Comparison of ENCODE assay signal across 8 mouse cellular contexts in genomic region chr11:115219263-115219662, GRCm38 (mm10). TPM values are rescaled to one million over a fixed set of nuclear protein-coding genes. Genes with fewer than 3 reads are reported as not detected.
DNase-seq lines count a peak whose midpoint lies in the region; ATAC-seq and TF ChIP-seq lines count a peak whose summit lies in the region.
"Had no signal": no experiment of that assay in that cellular context is flagged by ENCODE, and none has a peak within 500 bp of the region (broad histone marks: within the 10 kb centered on the region; RNA-seq: fewer than 3 reads in every experiment).

No protein-coding gene starts in this region.

- H3K4me1 ChIP-seq in liver, embryonic 15.5 days (replicated peaks), result peaks cover 33% of the 10 kb centered on the region
- peaks cover 33% of the 10 kb centered on the region for H3K4me1 ChIP-seq in liver, embryonic 11.5 days (replicated peaks; ENCODE audit: control insufficient read depth, insufficient read depth, low read length)
- H3K4me1 ChIP-seq in stomach, postnatal 0 days (replicated peaks; ENCODE audit: control insufficient read depth, insufficient read depth), result peaks cover 3% of the 10 kb centered on the region
- no peaks in the 10 kb centered on the region for H3K4me1 ChIP-seq in hindbrain, embryonic 11.5 days (replicated peaks; ENCODE audit: control insufficient read depth, insufficient read depth, low read length)

- TF ChIP-seq CTCF in stomach, postnatal 0 days (IDR thresholded peaks at IDR 0.05; ENCODE audit: low read depth), result no peak

- H3K27me3 ChIP-seq in liver, embryonic 15.5 days, result no peaks in the 10 kb centered on the region
- no peaks in the 10 kb centered on the region for H3K27me3 ChIP-seq in liver, embryonic 11.5 days (replicated peaks; ENCODE audit: control insufficient read depth, insufficient read depth, low read length)
- no peaks in the 10 kb centered on the region for H3K27me3 ChIP-seq in stomach, postnatal 0 days (ENCODE audit: control insufficient read depth, insufficient read depth, low read length)
- H3K27me3 ChIP-seq in hindbrain, embryonic 11.5 days (ENCODE audit: control insufficient read depth, insufficient read depth, low read length), result no peaks in the 10 kb centered on the region
- H3K27me3 ChIP-seq: embryonic facial prominence, embryonic 13.5 days had no signal

- ATAC-seq in liver, embryonic 15.5 days (ENCODE audit: insufficient read depth), result peak; percentile 36; the same call in 1 of the 2 replicates
- ATAC-seq in liver, embryonic 11.5 days (replicated peaks; ENCODE audit: low FRiP score), result no peak
- ATAC-seq in stomach, postnatal 0 days (ENCODE audit: low FRiP score, low TSS enrichment), result peak; percentile 76
- ATAC-seq in hindbrain, embryonic 11.5 days (ENCODE audit: low FRiP score), result no peak

- H3K36me3 ChIP-seq in liver, embryonic 15.5 days (replicated peaks), result no peaks in the 10 kb centered on the region
- H3K36me3 ChIP-seq in liver, embryonic 11.5 days (ENCODE audit: control insufficient read depth, insufficient read depth, low read length), result no peaks in the 10 kb centered on the region
- no peaks in the 10 kb centered on the region for H3K36me3 ChIP-seq in stomach, postnatal 0 days (ENCODE audit: control insufficient read depth, insufficient read depth, low read length)
- no peaks in the 10 kb centered on the region for H3K36me3 ChIP-seq in hindbrain, embryonic 11.5 days (ENCODE audit: control insufficient read depth, insufficient read depth, low read length)
- H3K36me3 ChIP-seq: embryonic facial prominence, embryonic 13.5 days had no signal

- no peaks in the 10 kb centered on the region for H3K9me3 ChIP-seq in liver, embryonic 15.5 days (replicated peaks)
- H3K9me3 ChIP-seq in liver, embryonic 11.5 days (ENCODE audit: control insufficient read depth, low read length), result no peaks in the 10 kb centered on the region
- H3K9me3 ChIP-seq in stomach, postnatal 0 days (ENCODE audit: control insufficient read depth, low read length), result no peaks in the 10 kb centered on the region
- H3K9me3 ChIP-seq in hindbrain, embryonic 11.5 days (ENCODE audit: control insufficient read depth, low read length), result no peaks in the 10 kb centered on the region
- H3K9me3 ChIP-seq: embryonic facial prominence, embryonic 13.5 days had no signal

- H3K9ac ChIP-seq in liver, embryonic 15.5 days, result no peak overlapping the region
- H3K9ac ChIP-seq in liver, embryonic 11.5 days (ENCODE audit: low read depth, low read length), result no peak overlapping the region
- no peak overlapping the region for H3K9ac ChIP-seq in stomach, postnatal 0 days (ENCODE audit: low read length)
- H3K9ac ChIP-seq in hindbrain, embryonic 11.5 days (ENCODE audit: low read depth, low read length), result no peak overlapping the region
- H3K9ac ChIP-seq: embryonic facial prominence, embryonic 13.5 days had no signal

- H3K4me3 ChIP-seq in liver, embryonic 15.5 days (replicated peaks), result no peak overlapping the region
- no peak overlapping the region for H3K4me3 ChIP-seq in liver, embryonic 11.5 days (ENCODE audit: low read depth, low read length)
- H3K4me3 ChIP-seq in stomach, postnatal 0 days (ENCODE audit: low read depth, low read length), result no peak overlapping the region
- no peak overlapping the region for H3K4me3 ChIP-seq in hindbrain, embryonic 11.5 days (ENCODE audit: low read depth, low read length)
- H3K4me3 ChIP-seq: embryonic facial prominence, embryonic 13.5 days had no signal

- H3K27ac ChIP-seq in liver, embryonic 15.5 days (replicated peaks), result peak overlapping the region; percentile 19; the same call in 1 of the 2 replicates
- H3K27ac ChIP-seq in liver, embryonic 11.5 days (ENCODE audit: low read depth, low read length), result no peak overlapping the region
- H3K27ac ChIP-seq in stomach, postnatal 0 days (replicated peaks), result no peak overlapping the region
- no peak overlapping the region for H3K27ac ChIP-seq in hindbrain, embryonic 11.5 days (ENCODE audit: low read depth, low read length)
- H3K27ac ChIP-seq: embryonic facial prominence, embryonic 13.5 days had no signal

- no peak for TF ChIP-seq EP300 in stomach, postnatal 0 days (optimal IDR thresholded peaks at IDR 0.05)

- WGBS in liver, embryonic 15.5 days (ENCODE audit: insufficient replicate concordance), result 32% methylated on average over 9 of the region's 9 CpGs
- 58% methylated on average over 9 of the region's 9 CpGs for WGBS in liver, embryonic 11.5 days
- WGBS in stomach, postnatal 0 days, result 30% methylated on average over 9 of the region's 9 CpGs
- WGBS in hindbrain, embryonic 11.5 days, result 80% methylated on average over 9 of the region's 9 CpGs

- no peak for DNase-seq in liver, embryonic 11.5 days (ENCODE audit: low spot score)
- DNase-seq in fibroblast of lung, adult 2 months (ENCODE audit: low read depth), result peak; percentile 54
- DNase-seq in kidney, postnatal 36 days, result peak; percentile 43 to 49
- DNase-seq in stomach, postnatal 0 days (ENCODE audit: low spot score), result peak; percentile 63
- DNase-seq in right cerebral cortex, postnatal 14 days, result no peak
- no peak for DNase-seq in hindbrain, embryonic 11.5 days (ENCODE audit: low spot score)

- H3K4me2 ChIP-seq in liver, embryonic 15.5 days, result 0 out of 2 replicates have a peak overlapping the region, but pooled peaks have one; percentile 0
- no peak overlapping the region for H3K4me2 ChIP-seq in liver, embryonic 11.5 days
- no peak overlapping the region for H3K4me2 ChIP-seq in stomach, postnatal 0 days (replicated peaks; ENCODE audit: low read depth)
- no peak overlapping the region for H3K4me2 ChIP-seq in hindbrain, embryonic 11.5 days (replicated peaks; ENCODE audit: low read depth, low read length)
- H3K4me2 ChIP-seq: embryonic facial prominence, embryonic 13.5 days had no signal

RNA-seq across cellular contexts. Expression of gene Nat9, which starts 31.6 kb away (rescaled TPM):
- 9.9 and 11.6 TPM in 2 replicates for polyA plus RNA-seq in liver, embryonic 15.5 days (2015; fragmentation: Nextera tagmentation; extraction: Ambion mirVana)
- polyA plus RNA-seq in liver, embryonic 11.5 days (2014; fragmentation: Nextera tagmentation; extraction: Ambion mirVana), result 17.0 and 20.1 TPM in 2 replicates
- 17.7 and 18.1 TPM in 2 replicates for polyA plus RNA-seq in stomach, postnatal 0 days (2015; fragmentation: Nextera tagmentation; extraction: Ambion mirVana)
- polyA plus RNA-seq in hindbrain, embryonic 11.5 days (2014; fragmentation: Nextera tagmentation; extraction: Ambion mirVana), result 19.5 and 20.1 TPM in 2 replicates

RNA-seq across cellular contexts. Expression of gene Tmem104, which starts 32.0 kb away (rescaled TPM):
- 5.1 and 6.0 TPM in 2 replicates for polyA plus RNA-seq in liver, embryonic 15.5 days (2015; fragmentation: Nextera tagmentation; extraction: Ambion mirVana)
- polyA plus RNA-seq in liver, embryonic 11.5 days (2014; fragmentation: Nextera tagmentation; extraction: Ambion mirVana), result 10.8 and 13.1 TPM in 2 replicates
- 6.3 and 8.2 TPM in 2 replicates for polyA plus RNA-seq in stomach, postnatal 0 days (2015; fragmentation: Nextera tagmentation; extraction: Ambion mirVana)
- 7.2 and 7.3 TPM in 2 replicates for polyA plus RNA-seq in hindbrain, embryonic 11.5 days (2014; fragmentation: Nextera tagmentation; extraction: Ambion mirVana)

RNA-seq across cellular contexts. Expression of gene Grin2c, which starts 47.8 kb away (rescaled TPM):
- polyA plus RNA-seq in liver, embryonic 15.5 days (2015; fragmentation: Nextera tagmentation; extraction: Ambion mirVana), result 0.05 TPM in 2 replicates
- polyA plus RNA-seq in liver, embryonic 11.5 days (2014; fragmentation: Nextera tagmentation; extraction: Ambion mirVana), result 0.75 and 0.89 TPM in 2 replicates
- polyA plus RNA-seq in stomach, postnatal 0 days (2015; fragmentation: Nextera tagmentation; extraction: Ambion mirVana), result not detected in 2 replicates
- polyA plus RNA-seq in hindbrain, embryonic 11.5 days (2014; fragmentation: Nextera tagmentation; extraction: Ambion mirVana), result 0.25 and 0.43 TPM in 2 replicates
- polyA plus RNA-seq: embryonic facial prominence, embryonic 13.5 days had no signal

RNA-seq across cellular contexts. Expression of gene Slc9a3r1, which starts 56.1 kb away (rescaled TPM):
- 76.4 and 82.1 TPM in 2 replicates for polyA plus RNA-seq in liver, embryonic 15.5 days (2015; fragmentation: Nextera tagmentation; extraction: Ambion mirVana)
- 117 and 121 TPM in 2 replicates for polyA plus RNA-seq in liver, embryonic 11.5 days (2014; fragmentation: Nextera tagmentation; extraction: Ambion mirVana)
- polyA plus RNA-seq in stomach, postnatal 0 days (2015; fragmentation: Nextera tagmentation; extraction: Ambion mirVana), result 104 and 109 TPM in 2 replicates
- polyA plus RNA-seq in hindbrain, embryonic 11.5 days (2014; fragmentation: Nextera tagmentation; extraction: Ambion mirVana), result 29.5 and 33.7 TPM in 2 replicates

RNA-seq across cellular contexts. Expression of gene Fdxr, which starts 57.6 kb away (rescaled TPM):
- 19.5 and 21.1 TPM in 2 replicates for polyA plus RNA-seq in liver, embryonic 15.5 days (2015; fragmentation: Nextera tagmentation; extraction: Ambion mirVana)
- 25.0 and 25.7 TPM in 2 replicates for polyA plus RNA-seq in liver, embryonic 11.5 days (2014; fragmentation: Nextera tagmentation; extraction: Ambion mirVana)
- 6.7 and 7.3 TPM in 2 replicates for polyA plus RNA-seq in stomach, postnatal 0 days (2015; fragmentation: Nextera tagmentation; extraction: Ambion mirVana)
- 11.6 and 14.9 TPM in 2 replicates for polyA plus RNA-seq in hindbrain, embryonic 11.5 days (2014; fragmentation: Nextera tagmentation; extraction: Ambion mirVana)

Comparison
In these comparisons a context has a peak if more than half of its experiments do, and no peak if none do; other contexts are left out.
1. ATAC-seq: peak in liver, embryonic 15.5 days (single experiment) and stomach, postnatal 0 days (single experiment); none in liver, embryonic 11.5 days (single experiment) and hindbrain, embryonic 11.5 days (single experiment).
2. DNase-seq: peak in fibroblast of lung, adult 2 months (single experiment), kidney, postnatal 36 days (2 of 2) and stomach, postnatal 0 days (single experiment); none in liver, embryonic 11.5 days (single experiment), right cerebral cortex, postnatal 14 days (single experiment) and hindbrain, embryonic 11.5 days (single experiment).